Mouse (Mus musculus) NIH3T3 (cell line): Measurements from ENCODE around the gene Pvr.

Experiments
- DNase-seq: peaks from one replicate; pipeline ENCODE4 v3.0.0-alpha.2; 2012; ENCODE audit warnings: low read depth

Gene Pvr

GRCm38 (mm10) chr7:19932877-19933809, 12.2 kb upstream of the Pvr start:
- peak; percentile 89 for DNase-seq

GRCm38 (mm10) chr7:19932133-19932876, 11.3 kb upstream of the Pvr start:
- DNase-seq, result peak; percentile 29

GRCm38 (mm10) chr7:19930481-19930880, 9.5 kb upstream of the Pvr start:
- DNase-seq, result peak; percentile 55

- DNase-seq, result no peak
These were observed 7.5 kb upstream of the Pvr start for GRCm38 (mm10) chr7:19928486-19928885.

GRCm38 (mm10) chr7:19926849-19927480, 6.0 kb upstream of the Pvr start:
- no peak for DNase-seq

GRCm38 (mm10) chr7:19925376-19925775, 4.4 kb upstream of the Pvr start:
- DNase-seq, result peak; percentile 56

GRCm38 (mm10) chr7:19923797-19924196, 2.8 kb upstream of the Pvr start:
- DNase-seq, result no peak

GRCm38 (mm10) chr7:19923354-19923753, 2.4 kb upstream of the Pvr start:
- no peak for DNase-seq

GRCm38 (mm10) chr7:19920166-19920505, 824 bp downstream of the Pvr start:
- DNase-seq, result no peak

- no peak for DNase-seq
These were observed 6.4 kb downstream of the Pvr start for GRCm38 (mm10) chr7:19914558-19914957.

GRCm38 (mm10) chr7:19911695-19912524, 9.1 kb downstream of the Pvr start:
- no peak for DNase-seq

GRCm38 (mm10) chr7:19911292-19911658, 9.7 kb downstream of the Pvr start:
- DNase-seq, result peak; percentile 87

GRCm38 (mm10) chr7:19910421-19911291, 10.3 kb downstream of the Pvr start:
- peak; percentile 87 for DNase-seq

GRCm38 (mm10) chr7:19889881-19890280, 31.1 kb downstream of the Pvr start:
- DNase-seq, result peak; percentile 65

GRCm38 (mm10) chr7:19887849-19888248, 33.1 kb downstream of the Pvr start, which contains the start of gene Ceacam19:
Gene Ceacam19, minus strand, starts transcription at chr7:19887965.
- DNase-seq, result no peak

- DNase-seq, result no peak
These were observed 40.2 kb downstream of the Pvr start for GRCm38 (mm10) chr7:19880754-19881153.

GRCm38 (mm10) chr7:19876781-19877425, 44.1 kb downstream of the Pvr start:
- DNase-seq, result peak; percentile 26

GRCm38 (mm10) chr7:19875948-19876682, 44.8 kb downstream of the Pvr start:
- peak; percentile 82 for DNase-seq

- peak; percentile 68 for DNase-seq
These were observed 48.9 kb downstream of the Pvr start for GRCm38 (mm10) chr7:19871943-19872601.
